Mouse (Mus musculus): ENCODE results near the gene Dvl2.

The Dvl2 gene

DNA sequence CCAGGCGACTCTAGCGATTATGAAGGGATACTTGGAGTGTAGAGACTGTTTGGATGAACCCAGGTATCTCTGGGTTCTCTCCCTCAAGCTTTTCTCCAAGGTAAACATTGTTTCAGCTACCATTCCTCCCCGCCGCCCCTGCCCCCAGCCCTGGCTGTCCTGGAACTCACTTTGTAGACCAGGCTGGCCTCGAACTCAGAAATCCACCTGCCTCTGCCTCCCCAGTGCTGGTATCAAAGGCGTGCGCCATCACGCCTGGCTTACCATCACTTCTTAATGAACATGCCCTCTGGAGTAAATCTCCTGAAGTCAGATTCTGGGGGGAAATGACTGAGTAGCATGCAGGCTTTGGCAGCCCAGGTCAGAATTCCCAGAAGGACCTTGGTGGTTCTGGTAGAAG lies 18.2 kb upstream of the Dvl2 start, which contains the start of gene Elp5:
TSS of gene Elp5 (minus strand) at position 293 of the 400 bp plus-strand sequence.
- DNase-seq (ENCODE audit: low spot score): no peak

DNA sequence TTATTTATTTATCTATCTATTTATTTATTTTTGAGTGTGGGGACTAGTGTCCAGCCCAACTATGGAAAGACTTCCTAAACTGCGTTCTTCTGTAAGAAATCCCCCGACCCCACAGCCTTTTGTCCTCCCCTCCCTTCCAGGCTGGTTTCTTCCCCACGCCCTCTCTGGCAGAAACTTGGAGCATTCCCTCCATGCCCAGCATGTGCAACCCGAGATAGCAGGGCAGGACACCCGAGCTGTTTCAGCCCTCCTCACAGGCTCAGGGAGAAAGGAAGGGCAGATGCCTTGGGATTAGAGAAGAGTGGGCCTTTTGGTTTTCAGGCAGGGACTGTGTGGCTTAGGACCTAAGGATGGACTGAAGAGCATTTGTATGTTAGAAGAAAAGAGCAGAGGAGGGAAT lies 17.5 kb upstream of the Dvl2 start:
- DNase-seq (ENCODE audit: low spot score): no peak

DNA sequence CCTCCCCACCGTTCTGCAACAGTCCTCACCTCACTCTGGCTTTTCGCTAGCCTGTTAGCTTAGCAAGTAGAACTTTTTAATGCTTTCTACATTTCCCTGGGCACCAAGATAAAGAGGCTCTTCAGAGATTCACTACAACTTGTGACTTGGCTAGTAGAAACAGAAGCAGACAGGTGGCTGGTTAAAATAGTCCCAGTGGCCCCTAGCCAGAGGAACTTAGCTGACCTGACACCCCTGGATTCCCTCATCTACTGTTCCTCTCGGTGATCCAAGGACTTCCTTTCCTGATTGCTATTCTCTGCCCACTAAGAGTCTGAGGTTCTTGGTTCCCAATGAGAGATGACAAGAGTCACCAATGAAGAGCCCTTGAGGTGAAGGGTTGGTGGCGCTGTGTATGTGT lies 17.0 kb upstream of the Dvl2 start:
- no peak for DNase-seq (ENCODE audit: low spot score)

DNA sequence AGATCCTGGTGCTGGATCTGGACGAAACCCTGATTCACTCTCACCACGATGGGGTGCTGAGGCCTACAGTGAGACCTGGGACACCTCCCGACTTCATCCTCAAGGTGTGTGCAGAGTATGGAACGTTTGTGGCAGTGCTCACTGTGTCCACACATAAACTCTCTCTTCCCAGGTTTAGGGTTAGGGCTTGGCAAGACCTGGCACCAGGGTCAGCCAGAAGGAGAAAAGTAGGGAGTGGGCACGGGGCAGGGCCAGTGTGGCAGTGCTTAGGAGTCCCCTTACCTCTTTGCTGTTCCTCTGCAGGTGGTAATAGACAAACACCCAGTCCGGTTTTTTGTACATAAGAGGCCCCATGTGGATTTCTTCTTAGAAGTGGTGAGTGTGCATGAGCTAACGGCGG lies 16.0 kb upstream of the Dvl2 start:
- DNase-seq (ENCODE audit: low spot score): no peak

DNA sequence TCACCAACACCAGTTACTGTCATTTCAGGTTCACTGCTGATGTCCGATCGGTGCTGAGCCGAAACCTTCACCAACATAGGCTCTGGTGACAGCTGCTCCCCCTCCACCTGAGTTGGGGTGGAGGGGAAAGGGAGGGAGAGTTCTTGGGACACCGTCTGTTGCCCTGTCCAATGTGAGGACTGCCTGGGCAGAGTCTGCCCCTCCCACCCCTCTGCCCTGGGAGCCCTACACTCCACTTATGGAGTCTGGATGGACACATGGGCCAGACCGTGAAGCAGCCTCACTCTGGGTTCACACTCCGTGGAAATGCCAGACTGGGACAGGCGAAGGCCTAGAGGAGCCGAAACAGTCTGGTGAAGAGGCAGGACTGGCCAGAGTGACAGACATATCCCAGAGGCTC lies 10.4 kb upstream of the Dvl2 start:
- DNase-seq (ENCODE audit: low spot score): no peak

DNA sequence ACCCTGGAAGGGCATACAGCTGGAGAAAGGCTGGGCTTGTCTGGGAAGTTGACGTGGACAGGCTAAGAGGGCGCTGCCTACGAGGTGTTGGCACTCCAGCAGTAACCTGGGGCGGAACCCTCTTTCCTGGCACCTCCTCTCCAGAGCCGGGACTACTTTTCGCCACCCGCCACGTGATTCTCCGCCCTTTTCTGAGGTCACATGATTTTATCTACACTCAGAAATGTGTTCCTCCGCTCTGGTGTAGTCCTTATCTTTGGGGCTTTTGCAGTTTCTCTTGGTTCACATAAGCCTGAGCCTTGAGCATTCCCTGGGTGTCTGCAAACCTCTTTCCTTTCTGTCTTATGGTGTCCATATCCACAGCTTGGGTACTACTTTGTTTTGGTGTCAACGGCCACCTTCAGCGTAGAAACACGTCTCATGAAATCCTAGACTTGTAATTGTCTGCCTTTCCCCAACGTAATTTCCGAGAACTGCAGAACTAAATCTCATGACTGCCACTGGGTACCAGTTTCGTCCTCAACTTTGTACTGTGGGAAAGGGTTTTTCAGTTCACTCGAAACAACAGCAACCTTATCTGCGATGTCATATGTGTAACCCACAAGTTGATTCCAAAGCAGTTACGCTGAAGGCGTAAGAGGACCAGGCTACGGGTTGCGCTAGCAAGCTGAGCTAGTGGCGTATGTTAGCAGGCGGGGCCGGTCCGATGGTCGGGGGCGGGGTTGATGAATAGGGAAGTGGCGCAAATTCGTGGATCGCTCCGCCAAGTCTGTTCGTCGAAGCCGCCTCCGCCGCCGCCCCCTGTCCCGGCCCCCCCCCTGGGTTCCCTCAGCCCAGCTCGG lies 9.3 kb upstream of the Dvl2 start, which contains the start of gene Gabarap:
TSS of gene Gabarap (plus strand) at position 294 of the 842 bp plus-strand sequence.
- peak; percentile 95 for DNase-seq (ENCODE audit: low spot score)

DNA sequence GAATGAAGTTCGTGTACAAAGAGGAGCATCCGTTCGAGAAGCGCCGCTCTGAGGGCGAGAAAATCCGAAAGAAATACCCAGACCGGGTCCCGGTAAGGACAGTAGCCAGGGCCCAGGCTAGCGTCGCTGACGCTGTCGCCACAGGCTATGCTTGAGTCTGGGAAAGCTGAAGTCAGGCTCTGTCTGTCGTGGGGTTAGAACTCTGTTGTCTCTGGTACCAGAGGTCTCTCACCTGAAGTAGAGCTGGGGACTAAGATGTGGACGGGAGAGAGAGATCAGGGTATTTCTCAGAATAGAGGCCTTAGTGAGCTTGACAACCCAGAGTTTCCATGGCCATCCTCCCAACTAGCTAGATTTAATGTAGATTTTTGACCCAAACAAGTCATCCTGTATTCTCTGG lies 8.7 kb upstream of the Dvl2 start:
- DNase-seq (ENCODE audit: low spot score): no peak

DNA sequence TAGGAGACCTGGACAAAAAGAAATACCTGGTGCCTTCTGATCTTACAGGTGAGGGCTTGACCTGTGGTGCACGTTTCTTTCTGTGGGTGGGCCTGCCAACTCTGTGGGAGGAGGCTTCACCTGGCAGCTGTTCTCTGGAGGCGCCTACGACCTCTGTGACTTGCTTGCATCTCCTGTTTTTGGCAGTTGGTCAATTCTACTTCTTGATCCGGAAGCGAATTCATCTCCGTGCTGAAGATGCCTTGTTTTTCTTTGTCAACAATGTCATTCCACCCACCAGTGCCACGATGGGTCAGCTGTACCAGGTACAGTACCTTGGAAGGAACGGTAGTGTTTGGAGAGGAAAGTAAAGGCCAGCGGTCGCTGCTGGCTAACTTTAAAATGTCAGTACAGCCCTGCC lies 8.0 kb upstream of the Dvl2 start:
- no peak for DNase-seq (ENCODE audit: low spot score)

DNA sequence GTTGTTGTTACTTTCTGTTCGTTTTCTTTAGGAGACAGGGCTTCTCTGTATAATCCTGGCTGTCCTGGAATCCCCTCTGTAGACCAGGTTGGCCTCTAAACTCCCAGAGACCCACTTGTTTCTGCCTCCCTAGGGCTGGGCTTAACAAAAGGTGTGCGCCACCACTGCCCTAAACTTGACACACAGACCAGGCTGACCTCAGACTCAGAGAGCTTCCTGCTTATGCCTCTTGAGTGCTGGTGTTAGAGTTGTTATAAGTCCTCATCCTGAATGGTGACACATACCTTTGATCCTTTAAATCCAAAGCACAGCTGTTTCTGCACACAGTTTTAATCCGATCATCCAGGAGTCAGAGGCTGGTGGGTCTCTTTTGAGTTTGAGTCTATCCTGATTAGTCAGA lies 7.5 kb upstream of the Dvl2 start:
- DNase-seq (ENCODE audit: low spot score): no peak

DNA sequence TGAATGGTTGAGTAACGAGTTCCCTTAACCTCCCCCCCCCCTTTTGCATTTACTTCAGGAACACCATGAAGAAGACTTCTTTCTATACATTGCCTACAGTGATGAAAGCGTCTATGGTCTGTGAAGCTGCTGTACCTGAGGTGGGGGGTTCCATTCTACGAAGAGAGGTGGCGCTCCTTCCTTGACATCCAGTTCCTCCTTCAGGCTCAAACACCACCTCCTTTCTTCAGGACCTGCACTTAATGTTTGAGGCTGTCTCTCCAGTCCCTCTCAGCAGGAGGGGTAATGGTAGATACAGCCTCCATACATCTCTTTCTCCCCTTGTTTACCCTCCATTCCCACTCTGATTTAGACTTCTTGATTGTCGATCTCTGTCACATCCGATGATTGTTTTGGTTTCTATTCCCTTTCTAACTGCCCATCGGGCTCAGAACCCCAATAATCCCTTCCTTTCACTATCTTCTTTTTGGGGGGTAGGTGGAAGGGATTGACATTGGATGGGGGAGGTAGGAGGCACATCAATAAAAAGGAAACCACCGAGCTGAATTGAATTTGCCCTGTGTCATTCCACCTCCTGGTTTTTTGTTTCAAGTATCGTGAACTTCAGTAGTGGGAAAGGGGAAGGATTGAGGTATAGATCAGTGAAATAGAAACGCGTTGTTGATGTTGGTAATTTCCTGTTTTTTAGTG lies 5.8 kb upstream of the Dvl2 start:
- no peak for DNase-seq (ENCODE audit: low spot score)

DNA sequence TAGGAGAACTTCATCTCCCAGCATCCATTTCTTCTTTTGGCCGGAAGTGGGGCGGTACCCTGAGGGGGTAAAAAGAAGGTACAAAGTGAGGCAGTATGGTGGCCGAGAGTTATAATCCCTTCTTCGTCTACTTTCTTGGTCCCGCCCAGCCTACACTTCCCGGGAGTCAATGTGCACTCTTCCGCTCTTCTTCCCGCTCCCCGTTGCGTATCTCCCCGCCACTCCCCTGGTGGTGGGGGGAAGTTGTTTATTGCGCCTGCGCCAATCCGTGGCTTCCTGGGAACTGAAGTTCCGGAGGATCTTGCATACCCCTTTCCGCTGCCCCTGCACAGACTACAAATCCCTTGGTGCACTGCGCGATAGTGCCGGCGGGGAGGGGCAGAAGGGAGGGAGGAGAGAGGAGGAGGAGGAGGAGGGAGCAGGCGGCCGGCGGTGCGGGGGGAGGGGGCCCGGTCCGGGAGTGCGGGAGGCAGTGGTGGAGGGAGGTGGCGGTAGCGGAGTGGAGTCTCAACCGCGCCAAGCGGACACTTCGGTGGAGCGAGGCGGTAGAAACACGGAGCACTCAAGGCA lies 4.9 kb upstream of the Dvl2 start, which contains the start of gene Phf23:
TSS of gene Phf23 (plus strand) at position 387 of the 570 bp plus-strand sequence.
- DNase-seq (ENCODE audit: low spot score): peak; percentile 98

DNA sequence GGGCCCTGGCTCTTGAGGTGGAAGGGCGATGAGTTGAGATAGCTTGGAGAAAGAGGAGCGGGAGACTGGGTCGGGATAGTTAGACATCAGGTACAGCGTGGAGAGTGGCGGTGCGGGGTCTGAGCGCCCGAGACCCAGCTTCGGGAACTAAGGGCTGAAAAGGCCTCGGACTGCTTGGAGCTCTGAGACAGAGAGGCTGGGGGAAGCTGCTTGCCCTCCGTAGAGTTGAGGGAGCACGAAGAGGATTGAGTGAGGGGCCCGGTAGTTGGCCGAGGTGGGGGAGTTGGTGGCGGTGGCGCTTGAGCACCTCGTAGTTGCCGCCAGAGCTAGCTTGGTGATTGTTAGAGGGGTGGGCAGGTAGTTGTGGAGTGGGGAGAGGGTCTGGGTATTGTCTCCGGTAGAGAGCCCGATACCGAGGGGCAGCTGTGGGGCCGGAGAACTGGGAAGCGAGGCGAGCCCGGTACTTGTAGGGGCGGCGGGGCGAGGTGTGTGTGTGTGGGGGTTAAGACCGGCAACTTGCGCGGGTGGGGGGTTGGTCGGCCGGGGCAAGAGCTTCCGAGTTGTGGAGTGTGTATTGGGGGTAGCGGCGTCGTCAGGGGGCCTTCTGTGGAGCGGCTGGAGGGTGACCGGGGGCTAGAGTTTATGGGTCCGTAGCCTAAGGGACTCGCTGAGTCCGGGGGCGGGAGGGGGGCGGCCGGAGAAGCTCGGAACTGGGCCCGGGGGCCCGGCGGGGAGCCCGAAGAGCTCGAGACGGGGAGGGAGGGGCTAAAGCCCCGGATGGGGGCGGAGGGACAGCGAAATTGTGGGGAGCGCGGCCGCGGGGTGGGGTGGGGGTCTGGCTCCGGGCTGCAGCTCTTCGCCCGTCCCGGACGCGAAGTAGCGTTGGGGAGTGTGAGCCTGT lies 4.0 kb upstream of the Dvl2 start:
- peak; percentile 50 for DNase-seq (ENCODE audit: low spot score)

DNA sequence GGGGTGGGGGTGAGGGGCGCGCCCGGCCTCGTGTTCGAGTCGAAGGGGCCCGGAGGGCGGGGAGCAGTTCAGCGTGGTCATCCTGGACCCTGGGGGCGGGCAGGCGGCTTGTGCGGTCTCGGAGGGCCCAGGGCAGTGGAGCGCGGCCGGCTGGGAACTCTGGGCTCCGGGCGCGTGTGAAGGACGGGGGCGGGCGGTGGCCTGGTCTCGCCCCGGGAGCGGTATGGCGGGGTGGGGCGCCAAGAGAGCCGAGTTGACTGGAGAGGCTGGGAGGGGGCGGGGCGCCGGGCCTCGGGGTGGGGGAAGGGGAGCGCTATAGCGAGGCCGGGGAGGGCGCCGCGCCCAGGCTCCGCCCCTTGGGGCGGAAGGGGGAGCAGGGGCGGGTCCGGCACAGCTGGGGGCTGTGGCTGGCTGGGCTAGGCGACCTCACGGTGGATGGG lies 3.3 kb upstream of the Dvl2 start:
- peak; percentile 84 for DNase-seq (ENCODE audit: low spot score)

DNA sequence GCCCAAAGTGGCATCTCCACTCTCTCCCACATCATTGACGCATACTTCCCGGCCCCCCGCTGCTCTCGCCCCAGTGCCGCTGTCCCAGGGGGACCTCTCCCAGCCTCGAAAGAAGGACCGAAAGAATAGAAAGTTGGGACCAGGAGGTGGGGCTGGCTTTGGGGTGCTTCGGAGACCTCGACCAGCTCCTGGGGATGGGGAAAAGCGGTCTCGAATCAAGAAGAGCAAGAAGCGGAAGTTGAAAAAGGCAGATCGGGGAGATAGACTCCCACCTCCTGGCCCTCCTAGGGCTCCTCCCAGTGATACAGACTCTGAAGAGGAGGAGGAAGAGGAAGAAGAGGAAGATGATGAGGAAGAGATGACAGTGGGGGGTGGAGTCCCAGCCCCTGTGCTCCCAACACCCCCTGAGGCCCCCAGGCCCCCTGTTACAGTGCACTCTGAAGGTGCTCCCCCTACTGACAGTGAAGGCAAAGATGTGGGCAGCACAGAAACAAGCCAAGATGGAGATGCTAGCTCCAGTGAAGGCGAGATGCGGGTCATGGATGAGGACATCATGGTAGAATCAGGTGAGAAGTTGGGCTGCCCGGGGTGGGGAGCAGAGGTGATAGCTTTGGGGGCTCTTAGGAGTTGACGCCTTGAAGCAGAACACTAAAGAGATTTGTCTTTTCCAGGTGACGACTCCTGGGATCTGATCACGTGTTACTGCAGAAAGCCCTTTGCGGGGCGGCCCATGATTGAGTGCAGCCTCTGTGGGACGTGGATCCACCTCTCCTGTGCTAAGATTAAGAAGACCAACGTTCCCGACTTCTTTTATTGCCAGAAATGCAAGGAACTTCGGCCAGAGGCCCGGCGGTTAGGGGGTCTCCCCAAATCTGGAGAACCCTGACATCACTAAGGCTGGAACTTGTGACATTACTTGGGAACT lies 1.6 kb upstream of the Dvl2 start:
- DNase-seq (ENCODE audit: low spot score): no peak

DNA sequence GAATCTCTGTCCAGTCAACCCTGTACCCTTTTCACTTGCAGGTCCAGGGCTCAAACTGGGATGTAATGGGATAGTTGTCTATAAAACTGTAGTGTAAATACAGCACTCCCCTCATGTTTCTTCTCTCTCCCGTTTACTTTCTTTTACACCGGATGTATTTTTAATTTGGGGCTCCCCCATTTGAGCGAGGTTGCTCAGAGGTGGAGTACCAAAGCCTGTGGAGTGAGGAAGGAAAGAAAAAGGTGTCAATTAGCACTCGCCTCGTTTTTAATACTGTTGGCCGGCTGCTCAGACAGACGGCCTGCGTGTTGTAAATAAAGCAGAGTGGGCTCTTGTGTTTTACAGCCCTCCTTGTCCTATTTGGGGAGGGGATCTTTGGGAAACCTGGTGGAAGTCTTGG lies 729 bp upstream of the Dvl2 start:
- DNase-seq (ENCODE audit: low spot score): no peak

DNA sequence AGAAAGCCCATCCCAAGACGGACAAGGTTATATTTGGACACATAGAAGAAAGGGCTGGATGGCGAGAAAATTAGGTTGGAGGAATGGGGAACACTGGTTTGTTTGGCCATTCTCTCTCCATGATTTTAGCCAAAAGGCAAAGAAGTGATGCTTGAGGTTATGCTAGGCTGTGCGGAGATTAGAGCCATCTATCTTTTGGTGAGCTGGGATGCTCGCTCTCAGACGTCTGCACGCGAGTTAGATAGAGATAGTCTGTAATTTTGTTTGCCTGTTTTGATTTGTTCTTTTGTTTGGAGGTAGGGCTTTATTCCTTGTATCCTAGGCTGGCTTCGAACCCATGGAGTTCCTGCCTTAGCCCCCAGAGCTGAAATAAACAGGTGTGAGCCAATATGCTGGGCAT lies 764 bp downstream of the Dvl2 start:
- DNase-seq (ENCODE audit: low spot score): no peak

DNA sequence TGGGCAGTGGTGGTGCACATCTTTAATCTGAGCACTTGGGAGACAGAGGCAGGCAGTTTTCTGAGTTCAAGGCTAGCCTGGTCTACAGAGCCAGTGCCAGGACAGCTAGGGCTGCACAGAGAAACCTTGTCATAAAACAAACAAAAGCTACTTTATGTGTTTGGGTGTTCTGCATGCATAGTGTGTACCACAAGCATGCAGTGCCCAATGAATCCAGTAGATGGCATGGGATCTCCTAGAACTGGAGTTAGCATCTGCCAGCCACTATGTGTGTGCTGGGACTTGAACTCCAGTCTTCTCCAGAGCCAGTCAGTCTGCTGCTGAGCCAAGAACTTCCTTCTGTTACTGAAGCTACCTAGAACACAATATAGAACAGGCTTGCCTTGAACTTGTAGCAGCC lies 1.5 kb downstream of the Dvl2 start:
- DNase-seq (ENCODE audit: low spot score): peak; percentile 58

DNA sequence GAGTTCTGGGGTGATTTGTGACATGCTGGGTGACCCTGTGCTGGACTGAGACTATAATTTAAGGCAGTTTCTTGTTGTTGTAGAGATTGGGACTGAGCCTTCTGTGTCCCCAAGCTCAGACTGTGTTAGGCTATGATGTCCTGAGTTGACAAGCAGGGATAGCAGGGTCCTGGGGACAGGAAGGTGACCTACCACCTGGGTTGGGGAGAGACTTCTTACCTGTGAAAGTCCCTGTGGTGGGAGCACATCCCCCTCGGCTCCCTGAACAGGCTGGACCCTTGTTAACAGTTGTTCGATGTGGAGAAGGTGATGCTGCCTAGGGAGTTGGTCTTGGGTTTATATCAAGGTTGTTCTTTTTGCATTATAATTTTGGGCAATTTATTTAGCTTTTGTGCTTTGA lies 2.1 kb downstream of the Dvl2 start:
- DNase-seq (ENCODE audit: low spot score): no peak

DNA sequence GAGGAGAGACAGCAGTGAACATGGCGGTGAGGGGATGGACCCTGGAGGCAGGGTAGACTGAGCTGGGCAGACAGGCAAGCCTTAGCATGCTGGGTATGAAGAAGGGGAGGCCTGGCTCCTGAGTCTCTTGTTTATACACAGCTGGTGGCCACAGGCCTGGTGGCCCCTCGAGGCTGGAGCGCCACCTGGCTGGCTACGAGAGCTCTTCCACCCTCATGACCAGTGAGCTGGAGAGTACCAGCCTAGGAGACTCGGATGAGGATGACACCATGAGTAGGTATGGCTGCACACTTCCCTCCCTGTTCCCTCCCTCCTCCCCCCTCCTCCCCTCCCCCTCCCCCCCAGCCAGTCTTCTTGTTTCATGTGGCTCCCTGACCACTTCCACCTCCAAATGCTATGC lies 5.1 kb downstream of the Dvl2 start:
- peak; percentile 68 for DNase-seq (ENCODE audit: low spot score)

DNA sequence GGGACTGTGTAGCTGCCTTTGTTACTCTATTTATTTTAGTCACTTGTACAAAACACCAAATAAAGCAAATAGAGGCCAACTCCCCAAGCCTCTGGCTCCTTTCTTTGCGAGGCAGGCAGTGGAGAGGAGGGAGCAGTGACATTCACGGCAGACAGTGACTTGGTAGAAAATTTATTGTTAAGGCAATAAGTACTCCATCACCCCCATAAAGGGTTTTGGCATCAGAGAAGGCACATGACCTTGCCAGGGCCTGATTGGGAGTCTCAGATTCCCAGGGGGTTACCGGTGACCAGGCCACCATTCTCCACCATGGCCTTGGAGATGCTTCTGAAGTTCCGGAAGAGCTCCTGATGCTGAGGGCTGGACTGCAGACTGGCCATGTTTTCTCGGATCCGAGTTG lies 9.6 kb downstream of the Dvl2 start:
- no peak for DNase-seq (ENCODE audit: low spot score)

DNA sequence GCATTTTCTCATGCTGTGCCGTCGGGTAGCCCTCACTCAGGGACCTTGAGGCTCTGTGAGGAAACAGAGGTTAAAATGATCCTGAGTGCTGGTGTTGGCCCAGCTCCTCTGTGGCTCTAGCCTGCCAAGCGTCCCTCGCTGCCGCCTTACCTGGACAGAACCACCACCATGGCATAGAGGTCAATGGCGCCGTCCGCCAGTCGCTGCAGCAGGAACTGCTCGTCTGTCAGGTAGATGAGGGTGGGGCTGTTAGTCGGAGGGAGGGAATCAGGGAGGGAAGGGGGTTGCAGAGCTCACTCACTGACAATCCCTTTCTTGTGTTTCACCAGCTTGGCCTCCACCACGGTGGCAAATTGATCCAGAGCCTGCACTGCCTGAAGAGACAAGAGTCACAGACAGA lies 10.2 kb downstream of the Dvl2 start:
- DNase-seq (ENCODE audit: low spot score): no peak
